Mouse (Mus musculus) frontal cortex, adult 2 months (tissue): ENCODE results near the gene Ogfr. TPM values are rescaled to one million over a fixed set of nuclear protein-coding genes. Genes with fewer than 3 reads are reported as not detected.

Experiments
- DNase-seq, 2 experiments: peaks; one replicate each; pipeline ENCODE4 v3.0.0; 2022; ENCODE audit warnings: low spot score in 1 of 2; ENCODE audit errors: extremely low spot score in 1 of 2
- polyA plus RNA-seq: library from polyadenylated mRNA; depleted of rRNA; stranded (reverse); fragments of >200 nt; gene quantifications from 2 replicates; pipeline ENCODE4 v1.2.3, GENCODE M21; 2012; rRNA removed

Gene Ogfr
- polyA plus RNA-seq, 1 experiment = 57.0 TPM

GRCm38 (mm10) chr2:180598157-180598705 is 9.2 kb downstream of the Ogfr start:
- peak in 1 of 2 experiments; percentile 26 for DNase-seq

- DNase-seq = no peak
Measured at GRCm38 (mm10) chr2:180600569-180601021, 11.6 kb downstream of the Ogfr start.

- no peak for DNase-seq
Measured at GRCm38 (mm10) chr2:180604781-180605180, 15.7 kb downstream of the Ogfr start.

- DNase-seq = no peak
Measured at GRCm38 (mm10) chr2:180610283-180610682, 21.2 kb downstream of the Ogfr start.

- DNase-seq = no peak
Measured at GRCm38 (mm10) chr2:180611882-180612281, 22.8 kb downstream of the Ogfr start.

GRCm38 (mm10) chr2:180641576-180642554 is 52.8 kb downstream of the Ogfr start:
- DNase-seq = no peak

- no peak for DNase-seq
Measured at GRCm38 (mm10) chr2:180642555-180643260, 53.7 kb downstream of the Ogfr start, which contains the start of gene Tcfl5. Gene Tcfl5, minus strand, starts transcription at chr2:180642708.

- no peak for DNase-seq
Measured at GRCm38 (mm10) chr2:180643626-180644025, 54.6 kb downstream of the Ogfr start.

Other genes starting within 250 kb of the Ogfr start
- gene Slco4a1, start 133.0 kb upstream of the Ogfr start, polyA plus RNA-seq = 3.1 and 3.4 TPM in 2 replicates
- gene Ntsr1, start 89.3 kb upstream of the Ogfr start, polyA plus RNA-seq = 4.5 and 5.2 TPM in 2 replicates
- 30.8 and 34.7 TPM in 2 replicates for gene Mrgbp, start 7.9 kb upstream of the Ogfr start, polyA plus RNA-seq
- 14.5 and 17.7 TPM in 2 replicates for gene Col9a3, start 8.5 kb downstream of the Ogfr start, polyA plus RNA-seq
- gene Tcfl5, start 53.5 kb downstream of the Ogfr start, polyA plus RNA-seq = 0.86 and 0.92 TPM in 2 replicates
- gene Dido1, start 120.8 kb downstream of the Ogfr start, polyA plus RNA-seq = 36.9 and 39.7 TPM in 2 replicates
- gene Gid8, start 120.9 kb downstream of the Ogfr start, polyA plus RNA-seq = 57.0 and 57.7 TPM in 2 replicates
- 1.00 and 1.1 TPM in 2 replicates for gene Slc17a9, start 136.0 kb downstream of the Ogfr start, polyA plus RNA-seq
- gene Bhlhe23, start 187.7 kb downstream of the Ogfr start, polyA plus RNA-seq = 0.04 and 0.08 TPM in 2 replicates